20 mouse cellular contexts compared by ENCODE assay signal in the genomic region with DNA sequence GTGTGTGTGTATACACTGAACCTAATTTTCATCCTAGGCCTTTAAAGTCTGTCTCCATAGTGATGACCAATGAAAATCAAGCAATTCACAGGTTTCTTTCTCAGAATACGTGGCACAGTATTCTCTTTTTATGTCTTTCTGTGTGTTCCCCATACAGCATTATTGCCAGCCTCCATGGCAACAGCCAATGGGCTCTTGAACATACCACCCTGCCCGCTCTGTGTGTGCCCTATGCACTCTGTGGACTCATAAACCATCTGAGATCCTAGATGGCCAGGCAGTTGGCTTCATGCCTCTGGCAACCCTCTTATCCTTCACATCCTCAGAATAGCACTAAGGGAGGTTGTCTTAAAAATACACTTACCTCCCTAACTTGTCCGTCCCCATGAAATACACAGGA.
"Had no signal": no experiment of that assay in that cellular context is flagged by ENCODE, and none has a peak within 500 bp of the region (broad histone marks: within the 10 kb centered on the region; RNA-seq: fewer than 3 reads in every experiment).

No protein-coding gene starts in this region.

- H3K9me3 ChIP-seq: liver, embryonic 13.5 days; liver, embryonic 15.5 days; lung, embryonic 15.5 days; megakaryocyte, embryonic 14.5 days; midbrain, embryonic 13.5 days; midbrain, embryonic 15.5 days had no signal

- ATAC-seq: liver, postnatal 0 days; lung, postnatal 0 days; midbrain, embryonic 13.5 days; midbrain, embryonic 15.5 days had no signal

- H3K4me3 ChIP-seq: liver, embryonic 13.5 days; liver, embryonic 15.5 days; lung, embryonic 15.5 days; megakaryocyte, embryonic 14.5 days; midbrain, embryonic 13.5 days; midbrain, embryonic 15.5 days had no signal

- H3K27me3 ChIP-seq: liver, embryonic 13.5 days; liver, embryonic 15.5 days; lung, embryonic 15.5 days; megakaryocyte, embryonic 14.5 days; midbrain, embryonic 13.5 days; midbrain, embryonic 15.5 days had no signal

- H3K4me1 ChIP-seq: liver, embryonic 13.5 days; liver, embryonic 15.5 days; lung, embryonic 15.5 days; megakaryocyte, embryonic 14.5 days; midbrain, embryonic 13.5 days; midbrain, embryonic 15.5 days had no signal

- DNase-seq: liver, embryonic 13.5 days; liver, postnatal 0 days; lung, adult 2 months; lung, postnatal 14 days; lung, postnatal 36 days; right cerebral cortex, postnatal 25 days; right cerebral cortex, postnatal 4 days; spleen, adult 18-20 months; thymus, adult 2 months; thymus, postnatal 25 days; thymus, postnatal 4 days had no signal

- H3K9ac ChIP-seq: liver, embryonic 13.5 days; liver, embryonic 15.5 days; liver, postnatal 0 days; lung, embryonic 15.5 days; midbrain, embryonic 13.5 days; midbrain, embryonic 15.5 days had no signal

- H3K4me2 ChIP-seq: liver, embryonic 11.5 days; liver, embryonic 13.5 days; liver, embryonic 15.5 days; lung, embryonic 15.5 days; midbrain, embryonic 11.5 days; midbrain, embryonic 13.5 days; midbrain, embryonic 15.5 days had no signal

- H3K27ac ChIP-seq: liver, embryonic 13.5 days; liver, embryonic 15.5 days; lung, embryonic 15.5 days; macrophage; midbrain, embryonic 13.5 days; midbrain, embryonic 15.5 days had no signal

- H3K36me3 ChIP-seq: liver, embryonic 13.5 days; liver, embryonic 15.5 days; lung, embryonic 15.5 days; midbrain, embryonic 13.5 days; midbrain, embryonic 15.5 days had no signal
